Mouse (Mus musculus) olfactory bulb, adult 2 months (tissue): ENCODE data around the gene Chek2. TPM values are rescaled to one million over a fixed set of nuclear protein-coding genes. Genes with fewer than 3 reads are reported as not detected.

Experiments used
- H3K27ac ChIP-seq: fragments of 200-500 bp; 2 replicates; pipeline ENCODE4 v1.5.1; 2012; ENCODE audit warnings: low read depth, low read length; ENCODE audit not compliant: insufficient read depth
- H3K4me1 ChIP-seq: fragments of 200-500 bp; 2 replicates; pipeline ENCODE4 v1.6.1; 2012; ENCODE audit warnings: low read length; ENCODE audit not compliant: control insufficient read depth, insufficient read depth
- H3K4me3 ChIP-seq: fragments of 200-500 bp; 2 replicates; pipeline ENCODE4 v1.5.1; 2012; ENCODE audit warnings: mild to moderate bottlenecking, low read depth, low read length, moderate library complexity; ENCODE audit not compliant: insufficient read depth
- CTCF ChIP-seq: fragments of 200-500 bp; IDR thresholded peaks from 2 replicates; pipeline ENCODE4 v1.5.1; 2012; ENCODE audit warnings: low read depth, mild to moderate bottlenecking, low read length, moderate library complexity; ENCODE audit not compliant: insufficient read depth
- POLR2A ChIP-seq: fragments of 200-500 bp; IDR thresholded peaks from 2 replicates; pipeline ENCODE4 v1.6.1; 2012; ENCODE audit warnings: mild to moderate bottlenecking, low read depth, low read length, moderate library complexity; ENCODE audit not compliant: insufficient read depth
- WGBS: fragments of 180-500 bp; shearing (Covaris S2); methylation state at CpG from one replicate; pipeline ENCODE4 v1.1.7; 2018; 5-methylcytosine and 5-hydroxymethylcytosine counted together
- polyA plus RNA-seq: library from polyadenylated mRNA; stranded (reverse); fragments of >200 nt; gene quantifications from 2 replicates; pipeline ENCODE4 v1.2.4, GENCODE M21; 2012; ENCODE audit warnings: low replicate concordance; ENCODE audit not compliant: missing spikeins, insufficient read depth, insufficient read length

The Chek2 gene
- polyA plus RNA-seq, 1 experiment: not detected

- peak overlapping the region; percentile 94; the same call in 1 of the 2 replicates for H3K4me3 ChIP-seq
- peaks cover 23% of the 10 kb centered on the region for H3K4me1 ChIP-seq
- no peak for TF ChIP-seq CTCF
- TF ChIP-seq POLR2A: no peak
- 87% methylated on average over 4 of the region's 4 CpGs for WGBS
- H3K27ac ChIP-seq: no peak overlapping the region
Measured at GRCm38 (mm10) chr5:110807453-110807852, 32.3 kb upstream of the Chek2 start.

- Histone ChIP-seq H3K27ac (0 out of 2 replicates have a peak overlapping the region, but pooled peaks have one; percentile 22), H3K4me3 (peak overlapping the region; percentile 94), H3K4me1 (peaks cover 23% of the 10 kb centered on the region)
- 3% methylated on average over 14 of the region's 14 CpGs for WGBS
- no peak for TF ChIP-seq POLR2A
Measured at GRCm38 (mm10) chr5:110808061-110808631, 31.6 kb upstream of the Chek2 start.

- TF ChIP-seq CTCF: no peak
- TF ChIP-seq POLR2A: no peak
- H3K27ac ChIP-seq: no peak overlapping the region; the same call in 1 of the 2 replicates
- WGBS: under 1% methylated on average over 27 of the region's 27 CpGs
- H3K4me1 ChIP-seq: peaks cover 23% of the 10 kb centered on the region
- peak overlapping the region; percentile 94 for H3K4me3 ChIP-seq
Measured at GRCm38 (mm10) chr5:110808821-110809666, 30.7 kb upstream of the Chek2 start.

DNA sequence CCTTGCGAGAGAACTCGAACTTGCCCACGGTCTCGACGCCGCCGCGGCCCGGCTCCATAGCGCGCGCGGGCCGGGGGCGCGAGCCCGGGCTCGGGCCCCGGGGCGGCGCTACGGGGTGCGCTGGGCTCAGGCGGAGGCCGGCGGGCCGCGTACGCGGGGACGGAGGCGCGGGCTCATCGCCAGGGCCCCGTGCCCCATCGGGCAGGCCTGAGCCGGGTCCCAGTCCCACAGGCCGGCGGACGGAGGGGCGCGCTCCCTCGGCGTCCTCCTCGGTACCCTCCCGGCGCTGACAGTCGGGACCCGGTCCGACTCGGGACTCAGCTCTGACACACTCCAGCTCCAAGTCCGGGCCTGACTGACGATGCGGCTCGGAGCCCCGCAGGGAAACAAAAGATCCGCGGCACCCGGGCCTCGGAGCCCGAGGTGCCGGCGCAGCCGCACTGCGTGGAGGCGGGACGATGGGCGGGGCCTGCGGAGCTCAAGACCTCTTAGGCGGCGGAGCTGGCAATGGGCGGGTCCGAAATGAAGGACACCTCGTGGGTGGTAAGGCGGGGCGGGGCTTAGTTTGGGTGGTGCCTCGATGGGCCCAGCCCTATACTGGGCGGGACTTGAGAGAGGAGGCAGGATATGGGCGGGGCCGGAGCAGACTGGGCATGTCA, 30.0 kb upstream of the Chek2 start, which contains the start of gene Ulk1:
Gene Ulk1, minus strand, starts transcription at position 431 of the 659 bp plus-strand sequence.
- Histone ChIP-seq H3K4me1 (peaks cover 23% of the 10 kb centered on the region), H3K4me3 (peak within 1 kb of the TSS; percentile 94), H3K27ac (no peak within 1 kb of the TSS; the same call in 1 of the 2 replicates)
- WGBS: under 1% methylated on average over 80 of the region's 80 CpGs
- TF ChIP-seq CTCF (no peak), POLR2A (peak; percentile 99)

DNA sequence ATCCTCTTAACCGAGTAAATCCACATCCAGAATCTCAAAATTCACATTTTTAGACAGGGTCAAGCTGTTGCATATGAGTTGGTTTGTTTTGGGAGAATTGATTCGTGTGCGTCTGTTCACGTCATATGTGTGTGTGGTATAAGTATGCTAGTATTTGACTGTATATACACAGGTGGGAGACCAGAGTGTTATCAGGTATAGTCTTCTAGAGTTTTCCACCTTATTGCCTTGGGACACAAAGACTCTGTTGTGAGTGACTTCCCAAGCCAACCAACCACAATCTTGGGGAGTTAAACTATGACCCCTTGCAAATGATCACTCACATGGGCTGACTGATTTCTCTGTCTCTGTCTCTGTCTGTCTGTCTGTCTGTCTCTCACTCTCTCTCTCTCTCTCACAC, 15.4 kb upstream of the Chek2 start:
- Histone ChIP-seq H3K4me1 (no peaks in the 10 kb centered on the region), H3K27ac (no peak overlapping the region), H3K4me3 (no peak overlapping the region)
- TF ChIP-seq CTCF (no peak), POLR2A (no peak)
- 96% methylated on average over 4 of the region's 4 CpGs for WGBS

DNA sequence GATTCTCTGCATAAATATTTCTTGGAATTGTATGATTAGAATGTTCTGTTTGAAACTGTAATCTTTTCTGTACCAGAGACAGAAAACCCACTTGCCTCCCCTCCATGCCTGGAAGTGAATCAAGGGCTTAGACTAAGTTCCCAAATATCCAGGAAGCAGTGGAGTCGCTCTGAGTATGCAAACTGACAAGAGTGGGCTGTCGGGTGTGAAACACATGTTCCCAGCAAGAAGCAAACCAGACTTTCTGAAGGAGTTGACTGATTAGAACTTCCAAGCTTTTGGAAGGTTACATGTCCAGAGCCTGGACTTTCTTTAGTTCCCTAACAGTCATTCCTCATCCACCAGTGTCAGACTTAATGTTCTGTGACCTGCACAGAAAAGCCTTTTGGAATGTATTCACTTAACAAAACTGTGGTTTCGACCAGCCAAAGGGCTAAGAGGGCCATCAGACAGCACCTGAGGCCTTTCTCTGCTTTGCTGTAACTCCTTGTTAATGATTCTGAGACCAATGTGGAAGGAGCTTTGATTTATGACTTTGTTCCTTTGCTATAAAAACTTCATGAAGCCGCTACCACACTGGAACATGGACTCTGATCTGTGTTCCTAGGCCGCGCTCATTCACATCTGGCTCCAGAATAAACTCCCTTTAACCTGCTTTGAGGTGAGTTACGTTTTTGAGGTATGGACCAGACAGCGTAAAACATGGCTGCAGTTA, 12.8 kb upstream of the Chek2 start:
- Histone ChIP-seq H3K27ac (no peak overlapping the region), H3K4me3 (no peak overlapping the region), H3K4me1 (no peaks in the 10 kb centered on the region)
- 94% methylated on average over 8 of the region's 8 CpGs for WGBS
- TF ChIP-seq POLR2A (no peak), CTCF (no peak)

- Histone ChIP-seq H3K27ac (no peak overlapping the region), H3K4me1 (no peaks in the 10 kb centered on the region), H3K4me3 (no peak overlapping the region)
- 93% methylated on average over 5 of the region's 5 CpGs for WGBS
- TF ChIP-seq POLR2A (no peak), CTCF (no peak)
Measured at GRCm38 (mm10) chr5:110827576-110827975, 12.2 kb upstream of the Chek2 start.

DNA sequence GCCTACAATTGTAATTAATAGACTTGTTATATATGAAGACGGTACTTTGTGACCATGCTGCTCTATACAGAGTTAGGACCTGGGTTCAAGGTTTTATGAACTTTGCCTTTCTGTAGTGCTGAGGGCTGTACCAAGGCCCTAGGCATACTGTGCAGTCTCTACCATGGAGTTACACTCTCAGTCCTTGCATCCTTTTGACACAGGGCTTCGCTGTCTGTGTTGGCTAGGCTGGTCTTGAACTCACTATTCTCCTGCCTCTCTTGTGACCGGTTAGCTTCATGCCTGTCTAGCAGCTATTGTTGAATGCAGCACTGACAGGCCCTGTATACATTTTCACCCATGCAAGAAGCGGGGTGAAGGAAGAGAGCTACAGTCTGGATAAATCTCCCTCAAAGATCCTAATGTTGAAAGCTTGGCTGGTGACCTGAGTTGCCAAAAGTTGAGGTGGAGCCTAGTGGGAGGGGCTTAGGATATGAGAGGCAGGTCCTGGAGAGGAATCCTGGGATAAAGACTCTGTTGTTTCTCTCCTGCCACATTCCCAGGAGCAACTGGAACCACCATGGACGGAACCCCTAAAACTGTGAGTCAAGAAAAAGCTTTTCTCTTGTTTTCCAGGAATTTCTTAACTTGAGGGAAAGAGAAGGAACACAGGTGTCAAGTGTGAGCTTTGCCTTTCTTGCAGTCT, 8.6 kb upstream of the Chek2 start:
- Histone ChIP-seq H3K4me1 (no peaks in the 10 kb centered on the region), H3K4me3 (no peak overlapping the region), H3K27ac (no peak overlapping the region)
- WGBS: 89% methylated on average over 5 of the region's 5 CpGs
- TF ChIP-seq CTCF: no peak
- no peak for TF ChIP-seq POLR2A
